Mouse (Mus musculus): Measurements from ENCODE around the gene Nbr1. TPM values are rescaled to one million over a fixed set of nuclear protein-coding genes. Genes with fewer than 3 reads are reported as not detected.

Gene Nbr1
- polyA plus RNA-seq (2015; fragmentation: Nextera tagmentation; extraction: Ambion mirVana) = 98.7 and 104 TPM in 2 replicates

- WGBS = under 1% methylated on average over 43 of the region's 43 CpGs
- H3K9me3 ChIP-seq = no peaks in the 10 kb centered on the region
- H3K4me3 ChIP-seq = peak within 1 kb of the TSS; percentile 76
- H3K4me2 ChIP-seq = peak within 1 kb of the TSS; percentile 79
- peaks cover 8% of the 10 kb centered on the region for H3K36me3 ChIP-seq
- peak; percentile 87 for ATAC-seq (ENCODE audit: low FRiP score)
- H3K9ac ChIP-seq = peak within 1 kb of the TSS; percentile 89
- peaks cover 39% of the 10 kb centered on the region for H3K4me1 ChIP-seq (replicated peaks)
- H3K27me3 ChIP-seq = no peaks in the 10 kb centered on the region
- H3K27ac ChIP-seq = peak within 1 kb of the TSS; percentile 96
Observed at GRCm38 (mm10) chr11:101551751-101552475, at the start of gene Nbr1, which contains the start of gene Brca1. Gene Nbr1, plus strand, starts transcription at chr11:101552149. Gene Brca1, minus strand, starts transcription at chr11:101551955.

GRCm38 (mm10) chr11:101506269-101506780, 45.6 kb upstream of the Nbr1 start:
- Histone ChIP-seq H3K4me2 (no peak overlapping the region), H3K9ac (no peak overlapping the region), H3K27me3 (no peaks in the 10 kb centered on the region), H3K4me1 (replicated peaks) (no peaks in the 10 kb centered on the region), H3K27ac (no peak overlapping the region), H3K4me3 (no peak overlapping the region), H3K36me3 (no peaks in the 10 kb centered on the region), H3K9me3 (no peaks in the 10 kb centered on the region)
- WGBS = 88% methylated on average over 5 of the region's 5 CpGs
- ATAC-seq (ENCODE audit: low FRiP score) = no peak

GRCm38 (mm10) chr11:101507090-101507489, 44.9 kb upstream of the Nbr1 start:
- Histone ChIP-seq H3K4me3 (no peak overlapping the region), H3K9me3 (no peaks in the 10 kb centered on the region), H3K4me1 (replicated peaks) (no peaks in the 10 kb centered on the region), H3K4me2 (no peak overlapping the region), H3K27me3 (no peaks in the 10 kb centered on the region), H3K27ac (no peak overlapping the region), H3K36me3 (no peaks in the 10 kb centered on the region), H3K9ac (no peak overlapping the region)
- ATAC-seq (ENCODE audit: low FRiP score) = no peak
- 94% methylated on average over 7 of the region's 7 CpGs for WGBS

GRCm38 (mm10) chr11:101518937-101519336, 33.0 kb upstream of the Nbr1 start:
- Histone ChIP-seq H3K4me2 (no peak overlapping the region), H3K4me1 (replicated peaks) (no peaks in the 10 kb centered on the region), H3K27ac (no peak overlapping the region), H3K9ac (no peak overlapping the region), H3K36me3 (0 out of 2 replicates have a peak, but pooled peaks cover 2% of the 10 kb centered on the region), H3K27me3 (no peaks in the 10 kb centered on the region), H3K9me3 (no peaks in the 10 kb centered on the region), H3K4me3 (no peak overlapping the region)
- 81% methylated on average over 5 of the region's 5 CpGs for WGBS
- no peak for ATAC-seq (ENCODE audit: low FRiP score)

GRCm38 (mm10) chr11:101519364-101519763, 32.6 kb upstream of the Nbr1 start:
- no peak overlapping the region for H3K4me2 ChIP-seq

GRCm38 (mm10) chr11:101524446-101524845, 27.5 kb upstream of the Nbr1 start:
- Histone ChIP-seq H3K9ac (no peak overlapping the region), H3K36me3 (peaks cover 7% of the 10 kb centered on the region; the same call in 1 of the 2 replicates), H3K27me3 (no peaks in the 10 kb centered on the region), H3K4me2 (no peak overlapping the region), H3K4me1 (replicated peaks) (no peaks in the 10 kb centered on the region), H3K27ac (no peak overlapping the region), H3K9me3 (no peaks in the 10 kb centered on the region), H3K4me3 (no peak overlapping the region)
- WGBS = 96% methylated on average over 8 of the region's 8 CpGs
- ATAC-seq (ENCODE audit: low FRiP score) = no peak

More at GRCm38 (mm10) chr11:101519364-101519763, 32.6 kb upstream of the Nbr1 start:
- H3K27ac ChIP-seq = no peak overlapping the region
- no peak overlapping the region for H3K4me3 ChIP-seq
- 92% methylated on average over 6 of the region's 6 CpGs for WGBS
- no peaks in the 10 kb centered on the region for H3K9me3 ChIP-seq
- H3K9ac ChIP-seq = no peak overlapping the region
- ATAC-seq (ENCODE audit: low FRiP score) = no peak
- H3K36me3 ChIP-seq = no peaks in the 10 kb centered on the region; the same call in 1 of the 2 replicates
- H3K4me1 ChIP-seq (replicated peaks) = no peaks in the 10 kb centered on the region
- H3K27me3 ChIP-seq = no peaks in the 10 kb centered on the region

GRCm38 (mm10) chr11:101525056-101525455, 26.9 kb upstream of the Nbr1 start:
- Histone ChIP-seq H3K4me2 (no peak overlapping the region), H3K36me3 (peaks cover 7% of the 10 kb centered on the region; the same call in 1 of the 2 replicates), H3K27ac (no peak overlapping the region), H3K4me1 (replicated peaks) (no peaks in the 10 kb centered on the region), H3K4me3 (no peak overlapping the region), H3K9me3 (no peaks in the 10 kb centered on the region), H3K9ac (no peak overlapping the region), H3K27me3 (no peaks in the 10 kb centered on the region)
- ATAC-seq (ENCODE audit: low FRiP score) = no peak
- WGBS = 91% methylated on average over 10 of the region's 10 CpGs

- no peaks in the 10 kb centered on the region for H3K27me3 ChIP-seq
- no peak overlapping the region for H3K4me2 ChIP-seq
- ATAC-seq (ENCODE audit: low FRiP score) = no peak
- peaks cover 7% of the 10 kb centered on the region; the same call in 1 of the 2 replicates for H3K36me3 ChIP-seq
- no peak overlapping the region for H3K4me3 ChIP-seq
- H3K27ac ChIP-seq = no peak overlapping the region
- H3K9ac ChIP-seq = no peak overlapping the region
- H3K4me1 ChIP-seq (replicated peaks) = no peaks in the 10 kb centered on the region
- 90% methylated on average over 9 of the region's 9 CpGs for WGBS
- no peaks in the 10 kb centered on the region for H3K9me3 ChIP-seq
Observed at GRCm38 (mm10) chr11:101525936-101526595, 25.9 kb upstream of the Nbr1 start.

GRCm38 (mm10) chr11:101526686-101527085, 25.3 kb upstream of the Nbr1 start:
- H3K36me3 ChIP-seq = peaks cover 7% of the 10 kb centered on the region; the same call in 1 of the 2 replicates
- WGBS = 92% methylated on average over 4 of the region's 4 CpGs
- H3K4me3 ChIP-seq = no peak overlapping the region
- no peak for ATAC-seq (ENCODE audit: low FRiP score)
- H3K4me2 ChIP-seq = no peak overlapping the region
- no peaks in the 10 kb centered on the region for H3K4me1 ChIP-seq (replicated peaks)
- H3K27me3 ChIP-seq = no peaks in the 10 kb centered on the region
- H3K9ac ChIP-seq = no peak overlapping the region
- H3K9me3 ChIP-seq = no peaks in the 10 kb centered on the region
- H3K27ac ChIP-seq = no peak overlapping the region; the same call in 1 of the 2 replicates

- Histone ChIP-seq H3K4me2 (no peak overlapping the region), H3K9me3 (no peaks in the 10 kb centered on the region), H3K27ac (no peak overlapping the region), H3K4me3 (no peak overlapping the region), H3K27me3 (no peaks in the 10 kb centered on the region), H3K4me1 (replicated peaks) (no peaks in the 10 kb centered on the region), H3K36me3 (no peaks in the 10 kb centered on the region), H3K9ac (no peak overlapping the region)
- no peak for ATAC-seq (ENCODE audit: low FRiP score)
- WGBS = 89% methylated on average over 9 of the region's 9 CpGs
Observed at GRCm38 (mm10) chr11:101543533-101543932, 8.4 kb upstream of the Nbr1 start.

GRCm38 (mm10) chr11:101544132-101544531, 7.8 kb upstream of the Nbr1 start:
- H3K27me3 ChIP-seq = no peaks in the 10 kb centered on the region
- no peak overlapping the region for H3K4me3 ChIP-seq
- H3K9ac ChIP-seq = no peak overlapping the region
- H3K36me3 ChIP-seq = no peaks in the 10 kb centered on the region
- 83% methylated on average over 1 of the region's 1 CpGs for WGBS
- no peaks in the 10 kb centered on the region for H3K4me1 ChIP-seq (replicated peaks)
- no peak overlapping the region for H3K4me2 ChIP-seq
- H3K9me3 ChIP-seq = no peaks in the 10 kb centered on the region
- no peak for ATAC-seq (ENCODE audit: low FRiP score)
- H3K27ac ChIP-seq = no peak overlapping the region

- no peaks in the 10 kb centered on the region for H3K36me3 ChIP-seq
- no peak for ATAC-seq (ENCODE audit: low FRiP score)
- no peak overlapping the region for H3K4me2 ChIP-seq
- peaks cover 14% of the 10 kb centered on the region for H3K4me1 ChIP-seq (replicated peaks)
- H3K27me3 ChIP-seq = no peaks in the 10 kb centered on the region
- H3K27ac ChIP-seq = no peak overlapping the region
- H3K4me3 ChIP-seq = no peak overlapping the region
- no peaks in the 10 kb centered on the region for H3K9me3 ChIP-seq
- H3K9ac ChIP-seq = no peak overlapping the region; the same call in 1 of the 2 replicates
Observed at GRCm38 (mm10) chr11:101548526-101548925, 3.4 kb upstream of the Nbr1 start.

All from hindbrain, embryonic 13.5 days (tissue).